Mouse (Mus musculus) C2C12 (cell line): ENCODE measurements around the gene Sco1.

Source experiments
- CEBPB ChIP-seq: IDR thresholded peaks from one replicate; pipeline ENCODE4 v1.6.1; 2011; ENCODE audit warnings: low read depth, mild to moderate bottlenecking, control low read depth, moderate library complexity
- CTCF ChIP-seq: IDR thresholded peaks from one replicate; pipeline ENCODE4 v1.5.1; 2011; ENCODE audit not compliant: control insufficient read depth, insufficient read depth, insufficient read length
- MAX ChIP-seq: IDR thresholded peaks from one replicate; pipeline ENCODE4 v1.6.1; 2011; ENCODE audit warnings: mild to moderate bottlenecking, control low read depth
- MYOG ChIP-seq: IDR thresholded peaks from one replicate; pipeline ENCODE4 v1.6.1; 2011; ENCODE audit not compliant: control insufficient read depth, insufficient read length; ENCODE audit errors: extremely low read depth

- no peak for TF ChIP-seq CTCF
- TF ChIP-seq CEBPB = no peak
- TF ChIP-seq MYOG = no peak
- no peak for TF ChIP-seq MAX
Observed at GRCm38 (mm10) chr11:67087225-67087624, 34.8 kb downstream of the Sco1 start.
